In the genomic region with DNA sequence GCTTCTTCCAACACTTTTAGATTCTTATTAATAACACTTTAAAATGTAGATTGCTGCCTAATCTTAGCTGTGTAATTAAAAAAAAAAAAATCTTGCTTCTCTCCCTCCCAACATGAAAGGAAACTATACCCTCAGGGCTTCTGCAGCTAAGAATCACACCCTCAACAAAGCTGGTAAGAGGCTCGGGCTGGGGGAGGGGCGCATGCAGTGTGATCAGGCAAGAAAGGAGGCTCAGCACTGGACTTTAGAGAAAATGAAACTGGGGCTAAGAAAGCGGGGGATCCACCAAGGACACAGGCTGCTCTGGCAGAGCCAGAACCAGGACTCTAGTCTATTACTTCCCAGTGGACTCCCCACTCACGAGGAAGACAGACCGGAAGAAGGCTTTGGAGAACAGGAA, we compare ENCODE assay signal across 11 mouse cellular contexts. TPM values are rescaled to one million over a fixed set of nuclear protein-coding genes. Genes with fewer than 3 reads are reported as not detected.
DNase-seq lines count a peak whose midpoint lies in the region; ATAC-seq and TF ChIP-seq lines count a peak whose summit lies in the region.
"Had no signal": no experiment of that assay in that cellular context is flagged by ENCODE, and none has a peak within 500 bp of the region (broad histone marks: within the 10 kb centered on the region; RNA-seq: fewer than 3 reads in every experiment).

No protein-coding gene starts in this region.

- ATAC-seq in embryonic facial prominence, embryonic 11.5 days (replicated peaks; ENCODE audit: insufficient number of reproducible peaks, low FRiP score, low TSS enrichment, low read depth), result no peak
- no peak for ATAC-seq in hindbrain, embryonic 14.5 days (ENCODE audit: low FRiP score)
- ATAC-seq in stomach, postnatal 0 days (ENCODE audit: low FRiP score, low TSS enrichment), result no peak
- ATAC-seq: intestine, postnatal 0 days; liver, postnatal 0 days had no signal

- no peak for TF ChIP-seq POLR2A in olfactory bulb, adult 2 months (IDR thresholded peaks at IDR 0.05; ENCODE audit: insufficient read depth, low read depth, low read length)

- no peak overlapping the region for H3K9ac ChIP-seq in embryonic facial prominence, embryonic 11.5 days (replicated peaks; ENCODE audit: low read length)
- H3K9ac ChIP-seq in hindbrain, embryonic 14.5 days, result no peak overlapping the region
- no peak overlapping the region for H3K9ac ChIP-seq in stomach, postnatal 0 days (ENCODE audit: low read length)
- H3K9ac ChIP-seq: liver, postnatal 0 days had no signal

- 55% methylated on average over 5 of the region's 5 CpGs for WGBS in embryonic facial prominence, embryonic 11.5 days
- 62% methylated on average over 5 of the region's 5 CpGs for WGBS in hindbrain, embryonic 14.5 days
- 49% methylated on average over 5 of the region's 5 CpGs for WGBS in olfactory bulb, adult 2 months
- 67% methylated on average over 5 of the region's 5 CpGs for WGBS in stomach, postnatal 0 days

- H3K4me2 ChIP-seq in embryonic facial prominence, embryonic 11.5 days (ENCODE audit: low read depth, low read length), result no peak overlapping the region
- H3K4me2 ChIP-seq in hindbrain, embryonic 14.5 days (replicated peaks), result no peak overlapping the region
- H3K4me2 ChIP-seq in stomach, postnatal 0 days (replicated peaks; ENCODE audit: low read depth), result no peak overlapping the region

- H3K27me3 ChIP-seq in embryonic facial prominence, embryonic 11.5 days (ENCODE audit: control insufficient read depth, insufficient read depth, low read length), result no peaks in the 10 kb centered on the region
- no peaks in the 10 kb centered on the region for H3K27me3 ChIP-seq in hindbrain, embryonic 14.5 days (ENCODE audit: control insufficient read depth, insufficient read depth, low read length)
- H3K27me3 ChIP-seq in stomach, postnatal 0 days (ENCODE audit: control insufficient read depth, insufficient read depth, low read length), result no peaks in the 10 kb centered on the region
- H3K27me3 ChIP-seq: megakaryocyte, embryonic 14.5 days had no signal

- no peak for TF ChIP-seq EP300 in stomach, postnatal 0 days (optimal IDR thresholded peaks at IDR 0.05)

- no peaks in the 10 kb centered on the region for H3K9me3 ChIP-seq in embryonic facial prominence, embryonic 11.5 days (replicated peaks; ENCODE audit: control insufficient read depth, low read length)
- no peaks in the 10 kb centered on the region for H3K9me3 ChIP-seq in hindbrain, embryonic 14.5 days (ENCODE audit: control insufficient read depth, low read length)
- H3K9me3 ChIP-seq in stomach, postnatal 0 days (ENCODE audit: control insufficient read depth, low read length), result no peaks in the 10 kb centered on the region

- H3K4me3 ChIP-seq in embryonic facial prominence, embryonic 11.5 days (ENCODE audit: low read depth, low read length), result no peak overlapping the region
- H3K4me3 ChIP-seq in hindbrain, embryonic 14.5 days (replicated peaks; ENCODE audit: low read length), result no peak overlapping the region
- no peak overlapping the region for H3K4me3 ChIP-seq in olfactory bulb, adult 2 months (ENCODE audit: insufficient read depth, low read depth, low read length)
- H3K4me3 ChIP-seq in stomach, postnatal 0 days (ENCODE audit: low read depth, low read length), result no peak overlapping the region
- H3K4me3 ChIP-seq: megakaryocyte, embryonic 14.5 days had no signal

- no peaks in the 10 kb centered on the region for H3K36me3 ChIP-seq in embryonic facial prominence, embryonic 11.5 days (replicated peaks; ENCODE audit: control insufficient read depth, insufficient read depth, low read depth, low read length)
- H3K36me3 ChIP-seq in hindbrain, embryonic 14.5 days (replicated peaks; ENCODE audit: control insufficient read depth, insufficient read depth), result no peaks in the 10 kb centered on the region
- no peaks in the 10 kb centered on the region for H3K36me3 ChIP-seq in stomach, postnatal 0 days (ENCODE audit: control insufficient read depth, insufficient read depth, low read length)

- H3K27ac ChIP-seq in embryonic facial prominence, embryonic 11.5 days (replicated peaks; ENCODE audit: low read depth, low read length), result no peak overlapping the region
- H3K27ac ChIP-seq in hindbrain, embryonic 14.5 days, result peak overlapping the region; percentile 40
- 0 out of 2 replicates have a peak overlapping the region, but pooled peaks have one; percentile 12 for H3K27ac ChIP-seq in olfactory bulb, adult 2 months (ENCODE audit: insufficient read depth, low read depth, low read length)
- no peak overlapping the region for H3K27ac ChIP-seq in stomach, postnatal 0 days (replicated peaks)

- H3K4me1 ChIP-seq in embryonic facial prominence, embryonic 11.5 days (ENCODE audit: control insufficient read depth, insufficient read depth, low read length), result no peaks in the 10 kb centered on the region
- H3K4me1 ChIP-seq in hindbrain, embryonic 14.5 days (replicated peaks; ENCODE audit: control insufficient read depth, insufficient read depth, low read length), result peaks cover 16% of the 10 kb centered on the region
- peaks cover 27% of the 10 kb centered on the region for H3K4me1 ChIP-seq in olfactory bulb, adult 2 months (ENCODE audit: control insufficient read depth, insufficient read depth, low read length)
- H3K4me1 ChIP-seq in stomach, postnatal 0 days (replicated peaks; ENCODE audit: control insufficient read depth, insufficient read depth), result no peaks in the 10 kb centered on the region

- peak; percentile 59 for DNase-seq in right cerebral cortex, postnatal 4 days
- no peak for DNase-seq in right cerebral cortex, adult 18-20 months
- peak; percentile 11 for DNase-seq in embryonic facial prominence, embryonic 11.5 days (ENCODE audit: low spot score)
- no peak for DNase-seq in hindbrain, embryonic 14.5 days (ENCODE audit: low spot score)
- DNase-seq in stomach, postnatal 0 days (ENCODE audit: low spot score), result no peak
- no peak for DNase-seq in cerebellum, adult 8-10 months
- DNase-seq: adrenal gland, postnatal 14 days; liver, postnatal 0 days had no signal

- TF ChIP-seq CTCF in olfactory bulb, adult 2 months (IDR thresholded peaks at IDR 0.05; ENCODE audit: insufficient read depth, low read depth, low read length), result no peak
- TF ChIP-seq CTCF in stomach, postnatal 0 days (IDR thresholded peaks at IDR 0.05; ENCODE audit: low read depth), result no peak

RNA-seq across cellular contexts. Expression of gene Sergef, which starts 38.5 kb away (rescaled TPM):
- 10.8 and 11.6 TPM in 2 replicates for polyA plus RNA-seq in embryonic facial prominence, embryonic 11.5 days (2014; fragmentation: Nextera tagmentation; extraction: Ambion mirVana)
- polyA plus RNA-seq in hindbrain, embryonic 14.5 days (2014; fragmentation: Nextera tagmentation; extraction: Ambion mirVana), result 41.1 and 44.1 TPM in 2 replicates
- polyA plus RNA-seq in olfactory bulb, adult 2 months (2012; ENCODE audit: insufficient read depth, insufficient read length, low replicate concordance, missing spikeins), result not detected in 2 replicates
- polyA plus RNA-seq in stomach, postnatal 0 days (2015; fragmentation: Nextera tagmentation; extraction: Ambion mirVana), result 10.8 and 11.4 TPM in 2 replicates

Comparison
In these comparisons a context has a peak if more than half of its experiments do, and no peak if none do; other contexts are left out.
1. DNase-seq: peak in right cerebral cortex, postnatal 4 days (single experiment) and embryonic facial prominence, embryonic 11.5 days (single experiment); none in right cerebral cortex, adult 18-20 months (single experiment), hindbrain, embryonic 14.5 days (single experiment), stomach, postnatal 0 days (single experiment) and cerebellum, adult 8-10 months (single experiment).
2. H3K27ac ChIP-seq: peak in hindbrain, embryonic 14.5 days (single experiment) and olfactory bulb, adult 2 months (single experiment); none in embryonic facial prominence, embryonic 11.5 days (single experiment) and stomach, postnatal 0 days (single experiment).
3. RNA of gene Sergef, which starts 38.5 kb away (polyA plus RNA-seq): 41.1 to 44.1 TPM in hindbrain, embryonic 14.5 days, 10.8 to 11.6 TPM in embryonic facial prominence, embryonic 11.5 days and 10.8 to 11.4 TPM in stomach, postnatal 0 days; not detected in olfactory bulb, adult 2 months; every median in the first group is over 10 times any median in the second.